Mouse (Mus musculus) lung, adult 2 months (tissue): ENCODE data around the gene Olfr479.

Experiments used
- CTCF ChIP-seq: fragments of 200-500 bp; IDR thresholded peaks from 2 replicates; pipeline ENCODE4 v1.5.1; 2011; ENCODE audit warnings: mild to moderate bottlenecking, low read length, control low read depth; ENCODE audit not compliant: insufficient read depth
- POLR2A ChIP-seq: fragments of 200-500 bp; IDR thresholded peaks from 2 replicates; pipeline ENCODE4 v1.6.1; 2011; ENCODE audit warnings: low read depth, mild to moderate bottlenecking, control low read depth, low read length, borderline replicate concordance; ENCODE audit errors: extremely low read depth

- TF ChIP-seq CTCF (no peak), POLR2A (no peak)
Measured at GRCm38 (mm10) chr7:108033889-108034288, 16.6 kb upstream of the Olfr479 start, which contains the start of gene Olfr478.
